Mouse (Mus musculus): ENCODE measurements around the gene Dennd2c. TPM values are rescaled to one million over a fixed set of nuclear protein-coding genes. Genes with fewer than 3 reads are reported as not detected.

Dennd2c gene
- total RNA-seq, 4 experiments from 2014 or later = 0.28 to 0.93 (median 0.48) TPM

DNA sequence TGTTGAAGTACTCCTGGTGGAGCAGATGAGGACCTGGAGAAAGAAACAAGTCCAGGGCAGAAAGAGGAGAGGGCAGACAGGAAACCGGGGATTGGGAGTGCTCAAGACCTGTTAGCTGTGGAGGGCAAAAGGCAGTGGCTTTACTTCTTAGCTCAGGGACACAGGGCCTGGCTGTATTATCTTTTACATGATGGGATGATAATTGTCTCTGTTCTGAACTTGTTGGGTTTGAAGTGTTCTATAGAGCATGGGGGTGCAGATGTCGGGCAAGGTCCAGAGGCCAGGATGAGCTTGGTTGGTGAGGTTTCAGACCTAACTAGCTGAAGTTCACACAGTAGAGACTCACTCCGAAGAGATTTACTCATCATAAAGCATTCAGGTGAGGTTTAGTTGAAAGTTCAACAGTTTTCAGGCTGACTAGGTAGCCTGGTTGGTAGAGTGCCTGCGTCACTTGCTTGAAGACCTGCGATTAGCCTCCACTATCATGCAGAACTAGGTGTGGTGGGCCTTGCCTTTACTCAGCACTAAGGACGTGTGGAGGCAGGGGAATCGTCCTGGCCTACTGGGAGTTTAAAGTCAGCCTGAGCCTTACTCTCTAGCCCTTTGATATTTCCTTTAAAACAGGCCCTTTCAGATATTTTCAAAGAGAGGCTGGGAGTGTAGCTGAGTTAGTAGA lies 5.3 kb downstream of the Dennd2c start:
- DNase-seq (ENCODE audit: low spot score in 2 of 2) = no peak

DNA sequence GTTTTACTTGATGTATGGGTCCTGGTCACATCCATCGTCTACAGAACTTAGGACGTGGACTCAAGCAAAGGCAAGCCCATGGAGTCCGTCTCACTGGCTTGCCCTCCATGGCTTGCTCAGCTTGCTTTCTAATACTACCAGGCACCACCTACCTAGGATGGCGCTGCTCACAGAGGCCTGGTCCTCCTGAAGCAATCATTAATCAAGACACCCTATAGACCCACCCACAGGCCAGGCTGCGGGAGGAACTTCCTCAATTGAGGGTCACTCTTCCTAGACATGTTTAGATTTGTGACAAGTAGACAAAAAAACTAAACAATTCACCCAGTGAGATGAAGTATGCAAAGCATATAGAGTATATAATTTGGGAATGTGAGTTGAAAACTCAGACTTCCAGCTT lies 9.8 kb downstream of the Dennd2c start:
- no peak for DNase-seq (ENCODE audit: low spot score in 2 of 2)

DNA sequence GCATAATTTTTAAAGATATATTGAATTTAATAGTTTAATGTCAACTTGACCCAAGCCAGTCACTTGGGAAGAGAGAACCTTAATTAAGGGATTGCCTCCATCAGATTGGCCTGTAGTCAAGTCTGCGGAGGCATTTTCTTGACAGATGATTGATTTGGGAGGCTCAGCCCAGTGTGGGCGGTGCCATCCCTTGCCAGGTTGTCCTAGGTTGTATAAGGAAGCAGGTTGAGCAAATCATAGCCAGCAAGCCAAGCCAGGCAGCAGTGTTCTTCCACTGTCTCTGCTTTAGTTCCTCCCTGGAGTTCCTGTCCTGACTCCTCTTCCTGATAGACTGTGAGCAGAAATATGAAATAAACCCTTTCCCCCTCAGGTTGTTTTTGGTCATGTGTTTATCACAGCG lies 21.2 kb downstream of the Dennd2c start:
- DNase-seq (ENCODE audit: low spot score in 2 of 2) = no peak

DNA sequence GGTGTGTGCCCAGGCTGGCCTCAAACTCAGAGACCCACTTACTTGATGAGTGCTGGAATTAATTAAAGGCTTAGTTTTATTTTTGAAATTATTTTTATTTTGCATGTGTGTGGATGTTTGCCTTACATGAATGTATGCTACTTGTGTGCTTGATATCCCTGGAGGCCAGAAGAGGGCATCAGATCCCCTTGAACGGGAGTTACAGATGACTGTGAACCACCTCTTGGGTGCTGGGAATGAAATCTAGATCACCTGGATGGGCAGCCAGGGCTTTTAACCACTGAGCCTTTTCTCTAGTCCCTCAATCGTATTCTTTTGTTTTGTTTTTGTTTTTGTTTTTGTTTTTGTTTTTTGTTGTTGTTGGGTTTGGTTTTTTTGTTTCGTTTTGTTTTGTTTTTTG lies 23.7 kb downstream of the Dennd2c start:
- DNase-seq (ENCODE audit: low spot score in 2 of 2) = no peak

DNA sequence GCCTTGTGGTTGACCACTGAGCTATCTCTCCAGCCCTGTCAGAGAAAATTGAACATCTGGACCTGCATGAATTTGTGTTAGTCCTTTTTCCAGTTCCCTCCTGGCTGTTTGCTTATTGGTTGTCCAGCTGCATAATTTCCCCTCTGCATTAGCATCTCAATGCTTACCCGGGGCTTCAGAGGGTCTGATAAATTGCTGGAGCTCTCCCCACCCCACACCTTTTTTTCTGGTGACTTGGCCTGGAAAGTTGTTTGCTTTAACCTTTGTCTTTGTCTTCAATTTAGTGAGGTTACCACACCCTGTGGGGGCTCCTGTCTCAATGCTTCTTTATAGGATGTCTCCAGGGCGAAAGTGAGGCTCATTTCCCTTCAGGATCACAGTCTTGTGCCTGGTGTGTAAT lies 24.8 kb downstream of the Dennd2c start:
- no peak for DNase-seq (ENCODE audit: low spot score in 2 of 2)

GRCm38 (mm10) chr3:103127721-103128120 lies 25.3 kb downstream of the Dennd2c start:
- no peak for DNase-seq (ENCODE audit: low spot score in 2 of 2)

- DNase-seq (ENCODE audit: low spot score in 2 of 2) = no peak
Measured at GRCm38 (mm10) chr3:103128251-103128650, 25.8 kb downstream of the Dennd2c start.

DNA sequence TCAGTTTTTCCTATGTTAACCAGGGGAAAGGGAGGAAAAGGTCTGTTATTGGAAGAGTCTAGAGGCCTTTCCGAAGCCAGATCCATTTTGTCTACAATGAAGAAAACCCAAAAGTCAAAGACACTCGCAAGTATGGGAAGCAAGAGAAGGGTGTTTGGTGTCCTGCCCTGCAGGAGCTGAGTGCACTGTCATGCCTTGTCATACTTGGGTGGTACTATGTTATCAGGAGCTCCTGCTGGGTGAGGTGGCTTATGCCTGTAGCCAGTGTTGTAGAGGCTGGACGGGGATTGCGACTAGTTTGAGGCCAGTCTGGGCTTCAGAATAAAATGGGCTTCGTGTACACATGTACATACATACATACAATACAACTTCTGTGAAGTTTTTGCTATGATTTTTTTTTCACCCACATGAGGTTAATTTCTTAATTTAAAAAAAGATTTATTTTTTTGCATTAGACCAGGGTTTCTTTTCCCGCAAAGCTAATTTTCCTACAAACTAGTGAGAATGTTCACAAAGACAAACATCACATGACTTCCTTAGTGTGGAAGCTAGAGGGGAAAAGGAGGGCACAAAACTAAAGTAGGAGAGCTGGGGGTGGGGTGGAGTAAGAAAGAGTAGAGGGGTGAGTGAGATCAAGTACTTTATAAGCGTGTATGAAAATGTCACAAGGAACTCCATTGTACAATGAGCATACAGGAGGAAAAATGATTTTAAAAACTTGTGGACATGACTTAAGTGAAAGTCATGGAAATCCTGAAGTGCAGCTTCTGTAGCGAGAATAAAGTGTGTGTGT lies 27.2 kb downstream of the Dennd2c start:
- no peak for DNase-seq (ENCODE audit: low spot score in 2 of 2)

- no peak for DNase-seq (ENCODE audit: low spot score in 2 of 2)
Measured at GRCm38 (mm10) chr3:103130236-103130751, 27.9 kb downstream of the Dennd2c start.

GRCm38 (mm10) chr3:103133098-103133497 lies 30.7 kb downstream of the Dennd2c start:
- DNase-seq (ENCODE audit: low spot score in 2 of 2) = no peak

GRCm38 (mm10) chr3:103136414-103137077 lies 34.1 kb downstream of the Dennd2c start:
- no peak for DNase-seq (ENCODE audit: low spot score in 2 of 2)

DNA sequence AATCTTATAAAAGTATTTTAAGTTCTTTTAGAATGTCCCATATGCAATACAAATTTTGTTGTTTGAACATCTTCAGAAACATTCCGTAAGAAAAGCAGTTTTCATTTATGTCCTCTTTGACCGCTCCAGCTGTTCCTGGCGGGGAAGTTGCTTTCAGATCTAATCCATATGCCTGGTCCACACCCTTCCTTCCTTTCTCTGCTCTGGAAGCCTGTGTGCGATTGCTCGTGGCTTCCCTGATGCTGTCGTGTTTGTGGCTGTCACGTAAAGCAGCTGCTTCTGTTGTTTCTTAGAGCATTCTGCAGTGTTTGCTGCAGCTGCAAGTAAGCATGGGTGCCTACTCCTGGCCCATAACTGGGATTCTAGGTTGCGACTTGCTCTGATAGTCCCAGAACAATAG lies 36.6 kb downstream of the Dennd2c start:
- no peak for DNase-seq (ENCODE audit: low spot score in 2 of 2)

DNA sequence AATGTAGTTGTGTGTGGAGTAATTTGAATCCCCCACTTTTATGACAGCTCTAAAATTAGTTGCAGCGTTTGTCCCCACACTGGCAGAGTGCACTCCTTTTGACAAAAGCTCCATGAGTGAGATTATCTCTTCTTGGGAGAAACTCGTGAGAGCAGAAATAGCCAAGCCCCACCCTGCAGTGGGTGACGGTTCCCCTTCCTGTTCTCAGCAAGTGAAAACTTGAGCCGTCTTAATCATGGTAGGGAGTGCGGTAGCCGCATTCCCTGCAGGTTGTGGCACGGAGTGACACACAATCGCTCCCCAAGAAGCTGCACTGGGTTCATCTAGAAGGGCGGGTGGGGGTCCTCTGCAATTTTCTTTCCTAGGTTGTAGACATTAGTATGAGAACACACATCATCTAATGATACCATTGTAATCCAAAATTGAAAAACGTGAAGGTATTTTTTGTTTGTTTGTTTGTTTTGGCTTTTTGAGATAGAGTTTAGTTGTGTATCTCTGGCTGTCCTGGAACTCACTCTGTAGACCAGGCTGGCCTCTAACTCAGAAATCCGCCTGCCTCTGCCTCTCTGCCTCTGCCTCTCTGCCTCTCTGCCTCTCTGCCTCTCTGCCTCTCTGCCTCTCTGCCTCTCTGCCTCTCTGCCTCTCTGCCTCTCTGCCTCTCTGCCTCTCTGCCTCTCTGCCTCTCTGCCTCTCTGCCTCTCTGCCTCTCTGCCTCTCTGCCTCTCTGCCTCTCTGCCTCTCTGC lies 37.9 kb downstream of the Dennd2c start:
- peak in 1 of 2 experiments; percentile 4 for DNase-seq (ENCODE audit: low spot score in 2 of 2)

GRCm38 (mm10) chr3:103141287-103141686 lies 38.9 kb downstream of the Dennd2c start:
- DNase-seq (ENCODE audit: low spot score in 2 of 2) = no peak

- DNase-seq (ENCODE audit: low spot score in 2 of 2) = no peak
Measured at GRCm38 (mm10) chr3:103142366-103142765, 40.0 kb downstream of the Dennd2c start.

DNA sequence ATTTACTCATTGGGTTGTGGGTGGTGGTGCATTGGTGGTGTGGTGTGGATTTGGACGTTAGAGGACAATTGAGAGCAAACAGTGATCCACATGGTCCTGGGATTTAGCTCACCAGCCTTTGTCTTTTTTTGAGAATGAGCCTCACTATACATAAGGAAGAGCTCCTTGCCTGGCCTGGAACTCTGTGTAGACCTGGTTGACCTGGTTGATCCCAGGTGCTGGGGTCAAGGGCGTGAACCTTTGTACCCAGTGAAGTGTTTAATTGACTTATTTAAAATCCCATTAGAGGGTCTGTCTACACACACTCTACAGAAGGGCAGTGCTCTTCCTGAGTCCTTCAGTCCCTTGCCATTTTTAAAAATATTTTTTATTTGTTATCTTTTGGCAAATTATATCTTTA lies 42.9 kb downstream of the Dennd2c start:
- no peak for DNase-seq (ENCODE audit: low spot score in 2 of 2)

DNA sequence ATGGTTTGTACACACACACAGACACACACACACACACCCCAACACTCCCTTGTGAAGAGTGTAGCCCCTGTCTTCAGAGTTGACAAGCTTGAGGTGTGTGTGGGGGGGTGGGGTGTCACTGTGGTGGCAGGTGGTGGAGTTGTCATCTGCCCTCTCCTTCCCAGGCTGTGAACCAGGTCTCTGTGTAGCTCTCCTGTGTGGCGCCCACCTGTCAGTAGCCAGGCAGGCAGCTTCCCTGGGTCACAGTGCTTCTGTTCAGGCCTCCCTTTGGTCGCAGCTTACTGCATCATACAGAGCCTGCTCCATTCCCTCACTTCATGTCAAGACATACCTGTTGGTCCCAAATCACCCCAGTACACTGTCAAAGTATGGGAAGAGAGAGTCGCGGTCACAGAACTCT lies 43.4 kb downstream of the Dennd2c start:
- DNase-seq (ENCODE audit: low spot score in 2 of 2) = no peak

- no peak for DNase-seq (ENCODE audit: low spot score in 2 of 2)
Measured at GRCm38 (mm10) chr3:103146330-103147166, 44.1 kb downstream of the Dennd2c start.

DNA sequence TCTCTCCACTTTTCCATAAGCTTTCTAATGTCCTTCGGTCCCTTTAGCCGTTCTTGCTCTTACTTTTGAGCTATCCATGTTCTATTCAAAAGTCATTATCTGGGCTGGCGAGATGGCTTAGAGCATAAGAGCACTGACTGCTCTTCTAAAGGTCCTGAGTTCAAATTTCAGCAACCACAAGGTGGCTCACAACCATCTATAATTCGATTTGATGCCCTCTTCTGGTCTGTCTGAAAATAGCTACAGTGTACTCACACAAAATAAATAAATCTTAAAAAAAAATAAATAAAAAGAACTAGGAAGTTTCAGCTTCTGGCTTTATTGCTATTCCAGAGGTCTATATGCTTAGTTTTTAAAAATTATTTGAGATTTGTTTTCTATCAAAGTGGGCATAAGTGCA lies 45.4 kb downstream of the Dennd2c start:
- DNase-seq (ENCODE audit: low spot score in 2 of 2) = no peak

DNA sequence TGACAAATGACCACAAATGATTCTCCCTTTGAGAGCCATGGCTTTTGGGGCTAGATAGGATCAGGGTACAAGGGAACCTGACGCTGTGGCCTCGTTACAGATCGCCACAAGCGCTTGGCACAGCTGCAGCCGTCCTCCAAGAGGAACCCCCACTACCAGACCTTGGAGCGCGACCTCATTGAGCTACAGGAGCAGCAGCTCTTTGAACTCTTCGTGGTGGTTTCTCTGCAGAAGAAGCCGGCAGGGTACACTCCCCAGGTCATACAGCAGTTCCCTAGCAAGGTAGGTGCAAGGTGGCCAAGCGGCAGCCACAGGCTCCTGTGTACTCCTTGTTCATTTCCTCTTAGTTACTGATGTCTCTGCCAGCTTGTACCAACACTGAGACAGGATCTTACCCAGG lies 46.5 kb downstream of the Dennd2c start:
- DNase-seq (ENCODE audit: low spot score in 2 of 2) = no peak

GRCm38 (mm10) chr3:103153761-103154160 lies 51.4 kb downstream of the Dennd2c start:
- DNase-seq (ENCODE audit: low spot score in 2 of 2) = no peak

Data from left cerebral cortex, adult 8-10 months (tissue).